Mouse (Mus musculus) MEL (cell line): Measurements from ENCODE around the gene Tnfrsf1b.

Experiments
- CHD2 ChIP-seq: IDR thresholded peaks from 2 replicates; pipeline ENCODE4 v1.6.1; 2011; ENCODE audit warnings: low read length, improper control_type of control experiment
- CTCF ChIP-seq, 3 experiments: IDR thresholded peaks in 2 of 3; conservative IDR thresholded peaks in 1 of 3; 2 replicates each; pipeline ENCODE4 v1.5.1; 2011 to 2012; ENCODE audit warnings: low read length in 3 of 3, low read depth in 2 of 3, mild to moderate bottlenecking in 2 of 3, improper control_type of control experiment in 1 of 3, inconsistent platforms in 1 of 3, mixed read lengths in 1 of 3, moderate library complexity in 1 of 3; ENCODE audit not compliant: control insufficient read depth in 1 of 3, insufficient read depth in 1 of 3, poor library complexity in 1 of 3, severe bottlenecking in 1 of 3
- POLR2A ChIP-seq, 2 experiments: IDR thresholded peaks; 2 replicates each; pipeline ENCODE4 v1.6.1; 2011 to 2012; ENCODE audit warnings: low read length in 2 of 2, mild to moderate bottlenecking in 2 of 2, control low read depth in 1 of 2, improper control_type of control experiment in 1 of 2, low read depth in 1 of 2, moderate library complexity in 1 of 2; ENCODE audit not compliant: control insufficient read depth in 1 of 2, insufficient read depth in 1 of 2, poor library complexity in 1 of 2
- SIN3A ChIP-seq: IDR thresholded peaks from 2 replicates; pipeline ENCODE4 v1.6.1; 2012; ENCODE audit warnings: low read length, improper control_type of control experiment, inconsistent platforms
- ZMIZ1 ChIP-seq: IDR thresholded peaks from 2 replicates; pipeline ENCODE4 v1.6.1; 2012; ENCODE audit warnings: low read depth, mild to moderate bottlenecking, inconsistent platforms, low read length, improper control_type of control experiment, moderate library complexity

- no peak for TF ChIP-seq CTCF (IDR thresholded peaks at IDR 0.05 in 2 of 3, conservative IDR thresholded peaks at IDR 0.05 in 1 of 3; ENCODE audit: control insufficient read depth in 1 of 3, insufficient read depth in 1 of 3, low read depth in 2 of 3, low read length in 3 of 3, poor library complexity in 1 of 3, severe bottlenecking in 1 of 3)
- no peak for TF ChIP-seq ZMIZ1
- no peak for TF ChIP-seq CHD2
- TF ChIP-seq SIN3A: no peak
- TF ChIP-seq POLR2A (IDR thresholded peaks at IDR 0.05; ENCODE audit: control insufficient read depth in 1 of 2, insufficient read depth in 1 of 2, low read depth in 1 of 2, low read length in 2 of 2, poor library complexity in 1 of 2): no peak
Observed at GRCm38 (mm10) chr4:145276368-145277249, 29.9 kb upstream of the Tnfrsf1b start.
